10 mouse cellular contexts compared by ENCODE assay signal in genomic region chr12:33424329-33424728, GRCm38 (mm10). TPM values are rescaled to one million over a fixed set of nuclear protein-coding genes. Genes with fewer than 3 reads are reported as not detected.
DNase-seq lines count a peak whose midpoint lies in the region; ATAC-seq lines count a peak whose summit lies in the region.
"Had no signal": no experiment of that assay in that cellular context is flagged by ENCODE, and none has a peak within 500 bp of the region (broad histone marks: within the 10 kb centered on the region; RNA-seq: fewer than 3 reads in every experiment).

No protein-coding gene starts in this region.

- H3K4me2 ChIP-seq in liver, embryonic 12.5 days: no peak overlapping the region
- H3K4me2 ChIP-seq in forebrain, embryonic 15.5 days (replicated peaks): no peak overlapping the region
- H3K4me2 ChIP-seq: embryonic facial prominence, embryonic 15.5 days had no signal

- peaks cover 5% of the 10 kb centered on the region; the same call in 1 of the 2 replicates for H3K27me3 ChIP-seq in liver, embryonic 12.5 days (replicated peaks)
- 0 out of 2 replicates have a peak, but pooled peaks cover 6% of the 10 kb centered on the region for H3K27me3 ChIP-seq in forebrain, embryonic 15.5 days
- H3K27me3 ChIP-seq: embryonic facial prominence, embryonic 15.5 days had no signal

- WGBS in liver, embryonic 12.5 days (ENCODE audit: insufficient replicate concordance): 28% methylated on average over 3 of the region's 3 CpGs
- 35% methylated on average over 3 of the region's 3 CpGs for WGBS in forebrain, embryonic 15.5 days

- peaks cover 5% of the 10 kb centered on the region for H3K4me1 ChIP-seq in liver, embryonic 12.5 days
- H3K4me1 ChIP-seq in forebrain, embryonic 15.5 days: no peaks in the 10 kb centered on the region
- H3K4me1 ChIP-seq: embryonic facial prominence, embryonic 15.5 days had no signal

- no peak for ATAC-seq in liver, embryonic 12.5 days
- ATAC-seq in activated CD4-positive, CD25-positive, alpha-beta regulatory T cell, adult 4 months: peak; percentile 25
- 0 out of 2 replicates have a peak, but pooled peaks have one; percentile 34 for ATAC-seq in forebrain, embryonic 15.5 days (replicated peaks)

- DNase-seq in liver: peak; percentile 38
- peak; percentile 31 to 77 for DNase-seq in layer of hippocampus, adult 18-20 months (ENCODE audit: low spot score in 2 of 2)
- DNase-seq in lung, postnatal 25 days (ENCODE audit: low spot score): peak; percentile 18
- DNase-seq in right cerebral cortex, postnatal 25 days: peak; percentile 70
- DNase-seq in heart, adult 9 months (ENCODE audit: low spot score in 2 of 2): no peak

- H3K27ac ChIP-seq in liver, embryonic 12.5 days: no peak overlapping the region
- no peak overlapping the region for H3K27ac ChIP-seq in forebrain, embryonic 15.5 days (replicated peaks)
- H3K27ac ChIP-seq: embryonic facial prominence, embryonic 15.5 days had no signal

- H3K4me3 ChIP-seq in liver, embryonic 12.5 days: no peak overlapping the region
- no peak overlapping the region for H3K4me3 ChIP-seq in forebrain, embryonic 15.5 days
- H3K4me3 ChIP-seq: embryonic facial prominence, embryonic 15.5 days; megakaryocyte, embryonic 14.5 days had no signal

- no peaks in the 10 kb centered on the region for H3K9me3 ChIP-seq in liver, embryonic 12.5 days (replicated peaks)
- H3K9me3 ChIP-seq in forebrain, embryonic 15.5 days: no peaks in the 10 kb centered on the region
- H3K9me3 ChIP-seq: embryonic facial prominence, embryonic 15.5 days; megakaryocyte, embryonic 14.5 days had no signal

- H3K9ac ChIP-seq in liver, embryonic 12.5 days: no peak overlapping the region
- H3K9ac ChIP-seq in forebrain, embryonic 15.5 days (replicated peaks): no peak overlapping the region
- H3K9ac ChIP-seq: embryonic facial prominence, embryonic 15.5 days had no signal

- H3K36me3 ChIP-seq in liver, embryonic 12.5 days: no peaks in the 10 kb centered on the region
- H3K36me3 ChIP-seq in forebrain, embryonic 15.5 days: no peaks in the 10 kb centered on the region
- H3K36me3 ChIP-seq: embryonic facial prominence, embryonic 15.5 days had no signal

RNA-seq across cellular contexts. Expression of gene Twistnb, which starts 5.1 kb away (rescaled TPM):
- polyA plus RNA-seq in liver, embryonic 12.5 days (2016; fragmentation: Nextera tagmentation; extraction: Ambion mirVana): 44.6 and 46.4 TPM in 2 replicates
- 10 to 100 TPM; 26.3 to 52.2 TPM for polyA plus RNA-seq in activated CD4-positive, CD25-positive, alpha-beta regulatory T cell, adult 4 months (2017; shearing (Covaris generic))
- 48.2 and 50.6 TPM in 2 replicates for polyA plus RNA-seq in forebrain, embryonic 15.5 days (2015; fragmentation: Nextera tagmentation; extraction: Ambion mirVana)
- 10 to 100 TPM; 13.8 to 15.0 TPM for total RNA-seq in layer of hippocampus, adult 18-20 months (2021)

RNA-seq across cellular contexts. Expression of gene Efcab10, which starts 29.7 kb away (rescaled TPM):
- polyA plus RNA-seq in liver, embryonic 12.5 days (2016; fragmentation: Nextera tagmentation; extraction: Ambion mirVana): not detected in 2 replicates
- polyA plus RNA-seq in activated CD4-positive, CD25-positive, alpha-beta regulatory T cell, adult 4 months (2017; shearing (Covaris generic)): not detected
- 2.6 and 3.1 TPM in 2 replicates for polyA plus RNA-seq in forebrain, embryonic 15.5 days (2015; fragmentation: Nextera tagmentation; extraction: Ambion mirVana)
- total RNA-seq in layer of hippocampus, adult 18-20 months (2021): 1 to 10 TPM; 3.2 to 3.5 TPM

Comparison
In these comparisons a context has a peak if more than half of its experiments do, and no peak if none do; other contexts are left out.
1. DNase-seq: peak in liver (single experiment), layer of hippocampus, adult 18-20 months (2 of 2), lung, postnatal 25 days (single experiment) and right cerebral cortex, postnatal 25 days (single experiment); none in heart, adult 9 months (0 of 2).